Mouse (Mus musculus): ENCODE results near the gene Ttc29.

- TF ChIP-seq CTCF (IDR thresholded peaks at IDR 0.05; ENCODE audit: extremely low read depth, insufficient read depth, low read length) (no peak), POLR2A (IDR thresholded peaks at IDR 0.05; ENCODE audit: extremely low read depth, insufficient read depth, low read length) (no peak)
Measured at GRCm38 (mm10) chr8:78427769-78428130, 214.7 kb downstream of the Ttc29 start.

All from cortical plate, adult 2 months (tissue).